Mouse (Mus musculus) hindbrain, embryonic 16.5 days (tissue): ENCODE data around the gene Dync2li1. TPM values are rescaled to one million over a fixed set of nuclear protein-coding genes. Genes with fewer than 3 reads are reported as not detected.
A peak's percentile ranks its signal among the peaks of the same experiment; 100 is the strongest.

Experiments
- ATAC-seq: fragments of 200-750 bp; cut with Nextera tagmentation; 2 replicates; pipeline ENCODE4 v1.8.0; 2017; ENCODE audit warnings: moderate TSS enrichment, moderate library complexity
- H3K27ac ChIP-seq: fragments of 300-500 bp; sonication (generic); 2 replicates; pipeline ENCODE4 v1.5.1; 2014; ENCODE audit warnings: low read depth, mild to moderate bottlenecking, control low read depth, low read length, moderate library complexity
- H3K27me3 ChIP-seq: fragments of 300-500 bp; sonication (generic); replicated peaks from 2 replicates; pipeline ENCODE4 v1.6.1; 2014; ENCODE audit warnings: low read length; ENCODE audit not compliant: control insufficient read depth, insufficient read depth
- H3K36me3 ChIP-seq: fragments of 300-500 bp; sonication (generic); 2 replicates; pipeline ENCODE4 v1.6.1; 2014; ENCODE audit warnings: mild to moderate bottlenecking, low read length, moderate library complexity, mixed read lengths; ENCODE audit not compliant: control insufficient read depth, insufficient read depth
- H3K4me1 ChIP-seq: fragments of 300-500 bp; sonication (generic); 2 replicates; pipeline ENCODE4 v1.6.1; 2014; ENCODE audit warnings: low read depth, low read length; ENCODE audit not compliant: control insufficient read depth, insufficient read depth
- H3K4me2 ChIP-seq: fragments of 300-500 bp; sonication (generic); 2 replicates; pipeline ENCODE4 v1.6.1; 2014; ENCODE audit warnings: mild to moderate bottlenecking, low read length, control low read depth, moderate library complexity
- H3K4me3 ChIP-seq: fragments of 300-500 bp; sonication (generic); 2 replicates; pipeline ENCODE4 v1.5.1; 2014; ENCODE audit warnings: mild to moderate bottlenecking, low read length, control low read depth, moderate library complexity
- H3K9ac ChIP-seq: fragments of 300-500 bp; sonication (generic); 2 replicates; pipeline ENCODE4 v1.6.1; 2014; ENCODE audit warnings: low read depth, mild to moderate bottlenecking, control low read depth, low read length, moderate library complexity
- H3K9me3 ChIP-seq: fragments of 300-500 bp; sonication (generic); 2 replicates; pipeline ENCODE4 v1.6.1; 2014; ENCODE audit warnings: mild to moderate bottlenecking, low read length, moderate library complexity; ENCODE audit not compliant: control insufficient read depth
- WGBS: fragments of 180-500 bp; shearing (Covaris S2); extraction: QIAGEN DNeasy Blood & Tissue Kit; methylation state at CpG from one replicate; pipeline ENCODE4 v1.1.7; 2014; 5-methylcytosine and 5-hydroxymethylcytosine counted together
- polyA plus RNA-seq: library from polyadenylated mRNA; unstranded; fragments of >200 nt; fragmentation: Nextera tagmentation; extraction: Ambion mirVana; gene quantifications from 2 replicates; pipeline ENCODE4 v1.2.1, GENCODE M21; 2015

The Dync2li1 gene
- polyA plus RNA-seq, 1 experiment from 2014 or later: 39.0 TPM

GRCm38 (mm10) chr17:84646477-84646876 is 20.2 kb downstream of the Dync2li1 start:
- Histone ChIP-seq H3K36me3 (no peaks in the 10 kb centered on the region), H3K9me3 (no peaks in the 10 kb centered on the region), H3K4me3 (no peak overlapping the region), H3K27ac (no peak overlapping the region), H3K27me3 (no peaks in the 10 kb centered on the region), H3K9ac (no peak overlapping the region), H3K4me1 (no peaks in the 10 kb centered on the region), H3K4me2 (no peak overlapping the region)
- 61% methylated on average over 2 of the region's 2 CpGs for WGBS
- ATAC-seq: no peak

- H3K4me1 ChIP-seq: no peaks in the 10 kb centered on the region
- H3K27me3 ChIP-seq: no peaks in the 10 kb centered on the region
- H3K9ac ChIP-seq: no peak overlapping the region
- H3K4me3 ChIP-seq: no peak overlapping the region
- no peak overlapping the region for H3K4me2 ChIP-seq
- H3K27ac ChIP-seq: no peak overlapping the region
- ATAC-seq: no peak
- H3K9me3 ChIP-seq: no peaks in the 10 kb centered on the region
- WGBS: 93% methylated on average over 4 of the region's 4 CpGs
- no peaks in the 10 kb centered on the region for H3K36me3 ChIP-seq
These were observed 21.3 kb downstream of the Dync2li1 start for GRCm38 (mm10) chr17:84647630-84648029.

- no peaks in the 10 kb centered on the region for H3K36me3 ChIP-seq
- H3K9me3 ChIP-seq: no peaks in the 10 kb centered on the region
- H3K9ac ChIP-seq: no peak overlapping the region
- H3K4me3 ChIP-seq: no peak overlapping the region
- no peak for ATAC-seq
- 89% methylated on average over 9 of the region's 9 CpGs for WGBS
- no peak overlapping the region for H3K27ac ChIP-seq
- no peak overlapping the region for H3K4me2 ChIP-seq
- H3K4me1 ChIP-seq: no peaks in the 10 kb centered on the region
- no peaks in the 10 kb centered on the region for H3K27me3 ChIP-seq
These were observed 24.2 kb downstream of the Dync2li1 start for GRCm38 (mm10) chr17:84650302-84651017.

- H3K27ac ChIP-seq: no peak overlapping the region
- no peak overlapping the region for H3K4me2 ChIP-seq
- H3K9ac ChIP-seq: no peak overlapping the region
- peaks cover 11% of the 10 kb centered on the region for H3K4me1 ChIP-seq
- ATAC-seq: no peak
- no peaks in the 10 kb centered on the region for H3K36me3 ChIP-seq
- no peaks in the 10 kb centered on the region for H3K27me3 ChIP-seq
- 96% methylated on average over 9 of the region's 9 CpGs for WGBS
- no peak overlapping the region for H3K4me3 ChIP-seq
- no peaks in the 10 kb centered on the region for H3K9me3 ChIP-seq
These were observed 27.2 kb downstream of the Dync2li1 start for GRCm38 (mm10) chr17:84653544-84653943.

- H3K9me3 ChIP-seq: no peaks in the 10 kb centered on the region
- H3K36me3 ChIP-seq: no peaks in the 10 kb centered on the region
- no peak overlapping the region for H3K4me3 ChIP-seq
- no peaks in the 10 kb centered on the region for H3K27me3 ChIP-seq
- peak; percentile 31; the same call in 1 of the 2 replicates for ATAC-seq
- H3K4me2 ChIP-seq: no peak overlapping the region
- WGBS: 55% methylated on average over 5 of the region's 5 CpGs
- peaks cover 11% of the 10 kb centered on the region for H3K4me1 ChIP-seq
- H3K9ac ChIP-seq: no peak overlapping the region
- H3K27ac ChIP-seq: peak overlapping the region; percentile 14; the same call in 1 of the 2 replicates
These were observed 29.9 kb downstream of the Dync2li1 start for GRCm38 (mm10) chr17:84656205-84656604.

GRCm38 (mm10) chr17:84656653-84657421 is 30.5 kb downstream of the Dync2li1 start:
- Histone ChIP-seq H3K36me3 (no peaks in the 10 kb centered on the region), H3K9ac (no peak overlapping the region), H3K27me3 (no peaks in the 10 kb centered on the region), H3K9me3 (no peaks in the 10 kb centered on the region), H3K4me2 (no peak overlapping the region; the same call in none of the 2 replicates), H3K4me3 (no peak overlapping the region), H3K27ac (peak overlapping the region; percentile 14; the same call in 1 of the 2 replicates), H3K4me1 (peaks cover 11% of the 10 kb centered on the region)
- ATAC-seq: peak; percentile 84
- WGBS: 34% methylated on average over 19 of the region's 19 CpGs

- Histone ChIP-seq H3K4me3 (no peak overlapping the region), H3K9me3 (no peaks in the 10 kb centered on the region), H3K36me3 (no peaks in the 10 kb centered on the region), H3K27ac (no peak overlapping the region), H3K27me3 (no peaks in the 10 kb centered on the region), H3K4me1 (peaks cover 11% of the 10 kb centered on the region), H3K4me2 (no peak overlapping the region), H3K9ac (no peak overlapping the region)
- WGBS: 58% methylated on average over 3 of the region's 3 CpGs
- peak; percentile 66 for ATAC-seq
These were observed 31.1 kb downstream of the Dync2li1 start for GRCm38 (mm10) chr17:84657422-84657732.

GRCm38 (mm10) chr17:84657782-84658181 is 31.5 kb downstream of the Dync2li1 start:
- H3K4me3 ChIP-seq: no peak overlapping the region
- H3K36me3 ChIP-seq: no peaks in the 10 kb centered on the region
- 69% methylated on average over 7 of the region's 7 CpGs for WGBS
- no peaks in the 10 kb centered on the region for H3K9me3 ChIP-seq
- H3K4me2 ChIP-seq: no peak overlapping the region
- 0 out of 2 replicates have a peak overlapping the region, but pooled peaks have one; percentile 6 for H3K9ac ChIP-seq
- H3K4me1 ChIP-seq: peaks cover 11% of the 10 kb centered on the region
- no peak for ATAC-seq
- H3K27me3 ChIP-seq: no peaks in the 10 kb centered on the region
- no peak overlapping the region for H3K27ac ChIP-seq

GRCm38 (mm10) chr17:84658195-84658594 is 31.9 kb downstream of the Dync2li1 start:
- Histone ChIP-seq H3K27me3 (no peaks in the 10 kb centered on the region), H3K36me3 (no peaks in the 10 kb centered on the region), H3K4me1 (peaks cover 11% of the 10 kb centered on the region), H3K9me3 (no peaks in the 10 kb centered on the region), H3K9ac (no peak overlapping the region), H3K4me3 (no peak overlapping the region), H3K27ac (no peak overlapping the region), H3K4me2 (no peak overlapping the region)
- 33% methylated on average over 5 of the region's 5 CpGs for WGBS
- no peak for ATAC-seq
